In genomic region chr13:54687096-54687495, GRCm38 (mm10) we compare ENCODE assay signal across 8 mouse cellular contexts. TPM values are rescaled to one million over a fixed set of nuclear protein-coding genes. Genes with fewer than 3 reads are reported as not detected.
DNase-seq lines count a peak whose midpoint lies in the region; ATAC-seq and TF ChIP-seq lines count a peak whose summit lies in the region.

No protein-coding gene starts in this region.

- TF ChIP-seq POLR2A in myocyte (IDR thresholded peaks at IDR 0.05; ENCODE audit: insufficient read length, low read depth): no peak

- H3K4me1 ChIP-seq in embryonic facial prominence, embryonic 15.5 days: peaks cover 39% of the 10 kb centered on the region
- H3K4me1 ChIP-seq in heart, embryonic 11.5 days (ENCODE audit: control insufficient read depth, insufficient read depth, low read length): peaks cover 29% of the 10 kb centered on the region
- peaks cover 52% of the 10 kb centered on the region for H3K4me1 ChIP-seq in kidney, embryonic 15.5 days
- H3K4me1 ChIP-seq in liver, embryonic 12.5 days: peaks cover 76% of the 10 kb centered on the region

- under 1% methylated on average over 32 of the region's 35 CpGs for WGBS in embryonic facial prominence, embryonic 15.5 days
- 2% methylated on average over 32 of the region's 35 CpGs for whole genome bisulfite sequencing in heart, embryonic 11.5 days (ENCODE audit: insufficient replicate concordance)
- WGBS in kidney, embryonic 15.5 days: under 1% methylated on average over 32 of the region's 35 CpGs
- WGBS in liver, embryonic 12.5 days (ENCODE audit: insufficient replicate concordance): under 1% methylated on average over 34 of the region's 35 CpGs

- peak overlapping the region; percentile 91 for H3K9ac ChIP-seq in embryonic facial prominence, embryonic 15.5 days
- peak overlapping the region; percentile 96 for H3K9ac ChIP-seq in heart, embryonic 11.5 days (ENCODE audit: low read depth, low read length)
- peak overlapping the region; percentile 99 for H3K9ac ChIP-seq in kidney, embryonic 15.5 days
- H3K9ac ChIP-seq in liver, embryonic 12.5 days: peak overlapping the region; percentile 94

- H3K36me3 ChIP-seq in embryonic facial prominence, embryonic 15.5 days: peaks cover 22% of the 10 kb centered on the region
- H3K36me3 ChIP-seq in heart, embryonic 11.5 days (ENCODE audit: control insufficient read depth, insufficient read depth, low read length): peaks cover 19% of the 10 kb centered on the region
- peaks cover 24% of the 10 kb centered on the region for H3K36me3 ChIP-seq in kidney, embryonic 15.5 days
- peaks cover 37% of the 10 kb centered on the region for H3K36me3 ChIP-seq in liver, embryonic 12.5 days
- no peaks in the 10 kb centered on the region for H3K36me3 ChIP-seq in myocyte (ENCODE audit: control insufficient read depth, insufficient read depth)
- H3K36me3 ChIP-seq in splenic B cell, adult 2 months (ENCODE audit: control insufficient read depth, insufficient read depth, low read length, poor library complexity, severe bottlenecking): peaks cover 13% of the 10 kb centered on the region

- peak; percentile 75 for DNase-seq in 3T3-L1 (ENCODE audit: low read depth, low spot score)
- peak; percentile 89 for DNase-seq in adrenal gland, adult 2 months
- peak; percentile 86 for DNase-seq in splenic B cell, adult 2 months (ENCODE audit: low read depth, low spot score)

- H3K4me3 ChIP-seq in embryonic facial prominence, embryonic 15.5 days (replicated peaks): peak overlapping the region; percentile 98
- peak overlapping the region; percentile 97 for H3K4me3 ChIP-seq in heart, embryonic 11.5 days (ENCODE audit: low read depth, low read length)
- H3K4me3 ChIP-seq in kidney, embryonic 15.5 days (replicated peaks): peak overlapping the region; percentile 98
- peak overlapping the region; percentile 90 for H3K4me3 ChIP-seq in liver, embryonic 12.5 days
- H3K4me3 ChIP-seq in myocyte: peak overlapping the region; percentile 87

- ATAC-seq in embryonic facial prominence, embryonic 15.5 days (ENCODE audit: insufficient number of reproducible peaks, low FRiP score, low TSS enrichment, low read depth): peak; percentile 67
- peak; percentile 60 for ATAC-seq in heart, embryonic 11.5 days (replicated peaks; ENCODE audit: insufficient number of reproducible peaks, low FRiP score, low TSS enrichment)
- peak; percentile 63 for ATAC-seq in kidney, embryonic 15.5 days (replicated peaks; ENCODE audit: low FRiP score)
- ATAC-seq in liver, embryonic 12.5 days: peak; percentile 27

- H3K4me2 ChIP-seq in embryonic facial prominence, embryonic 15.5 days (replicated peaks): peak overlapping the region; percentile 74
- peak overlapping the region; percentile 84 for H3K4me2 ChIP-seq in heart, embryonic 11.5 days
- peak overlapping the region; percentile 62 for H3K4me2 ChIP-seq in kidney, embryonic 15.5 days
- peak overlapping the region; percentile 81 for H3K4me2 ChIP-seq in liver, embryonic 12.5 days
- peak overlapping the region; percentile 87 for H3K4me2 ChIP-seq in myocyte (ENCODE audit: low read depth)

- peak overlapping the region; percentile 53 for H3ac ChIP-seq in myocyte (ENCODE audit: control insufficient read depth, insufficient read length)

- H3K27me3 ChIP-seq in embryonic facial prominence, embryonic 15.5 days: no peaks in the 10 kb centered on the region
- no peaks in the 10 kb centered on the region for H3K27me3 ChIP-seq in heart, embryonic 11.5 days (ENCODE audit: control insufficient read depth, insufficient read depth, low read length)
- no peaks in the 10 kb centered on the region for H3K27me3 ChIP-seq in kidney, embryonic 15.5 days
- no peaks in the 10 kb centered on the region for H3K27me3 ChIP-seq in liver, embryonic 12.5 days (replicated peaks)
- H3K27me3 ChIP-seq in myocyte (ENCODE audit: control insufficient read depth, insufficient read depth, insufficient read length): no peaks in the 10 kb centered on the region
- no peaks in the 10 kb centered on the region for H3K27me3 ChIP-seq in splenic B cell, adult 2 months (ENCODE audit: control insufficient read depth, insufficient read depth, low read length, poor library complexity, severe bottlenecking)

- peak overlapping the region; percentile 99 for H3K27ac ChIP-seq in embryonic facial prominence, embryonic 15.5 days (replicated peaks)
- H3K27ac ChIP-seq in heart, embryonic 11.5 days (ENCODE audit: low read depth, low read length): peak overlapping the region; percentile 98
- H3K27ac ChIP-seq in kidney, embryonic 15.5 days: peak overlapping the region; percentile 99
- peak overlapping the region; percentile 92 for H3K27ac ChIP-seq in liver, embryonic 12.5 days

- peaks cover 69% of the 10 kb centered on the region for H3K79me2 ChIP-seq in myocyte (ENCODE audit: control insufficient read depth, insufficient read depth)

- no peaks in the 10 kb centered on the region for H3K9me3 ChIP-seq in embryonic facial prominence, embryonic 15.5 days (replicated peaks)
- H3K9me3 ChIP-seq in heart, embryonic 11.5 days (replicated peaks; ENCODE audit: control insufficient read depth, low read length): no peaks in the 10 kb centered on the region
- H3K9me3 ChIP-seq in kidney, embryonic 15.5 days (replicated peaks): no peaks in the 10 kb centered on the region
- no peaks in the 10 kb centered on the region for H3K9me3 ChIP-seq in liver, embryonic 12.5 days (replicated peaks)

TF ChIP-seq in myocyte, 11 proteins besides CTCF, POLR2A, EP300 and RAD21:
- no peak for TF ChIP-seq MYOG (IDR thresholded peaks at IDR 0.05; ENCODE audit: control insufficient read depth in 1 of 3, insufficient read depth in 1 of 3, insufficient read length in 2 of 3, low read depth in 2 of 3)
- TF ChIP-seq USF1 (IDR thresholded peaks at IDR 0.05; ENCODE audit: low read depth): peak; percentile 64
- peak; percentile 35 for TF ChIP-seq SRF (IDR thresholded peaks at IDR 0.05; ENCODE audit: control insufficient read depth, insufficient read length, low read depth)
- TF ChIP-seq MAX (IDR thresholded peaks at IDR 0.05; ENCODE audit: low read depth): peak; percentile 88
- peak; percentile 58 for TF ChIP-seq POLR2AphosphoS2 (IDR thresholded peaks at IDR 0.05; ENCODE audit: insufficient read length, low read depth)
- no peak for TF ChIP-seq TCF12 (IDR thresholded peaks at IDR 0.05; ENCODE audit: insufficient read depth, poor library complexity, severe bottlenecking)
- peak in 1 of 3 experiments; percentile 1 for TF ChIP-seq MYOD1 (IDR thresholded peaks at IDR 0.05; ENCODE audit: control insufficient read depth in 1 of 3, insufficient read length in 2 of 3, low read depth in 2 of 3)

RNA-seq across cellular contexts. Expression of gene Rnf44, which starts 6.6 kb away (rescaled TPM):
- 100 to 1,000 TPM; 114 to 119 TPM for total RNA-seq in adrenal gland, adult 2 months (2021)
- 511 and 555 TPM in 2 replicates for polyA plus RNA-seq in adrenal gland, adult 2 months (2012; rRNA removed)
- 60.3 and 68.9 TPM in 2 replicates for polyA plus RNA-seq in embryonic facial prominence, embryonic 15.5 days (2015; fragmentation: Nextera tagmentation; extraction: Ambion mirVana)
- polyA plus RNA-seq in heart, embryonic 11.5 days (2014; fragmentation: Nextera tagmentation; extraction: Ambion mirVana): 70.7 and 75.8 TPM in 2 replicates
- 78.5 and 83.8 TPM in 2 replicates for polyA plus RNA-seq in kidney, embryonic 15.5 days (2015; fragmentation: Nextera tagmentation; extraction: Ambion mirVana)
- 36.8 and 38.4 TPM in 2 replicates for polyA plus RNA-seq in liver, embryonic 12.5 days (2016; fragmentation: Nextera tagmentation; extraction: Ambion mirVana)
- 43.7 TPM for polyA plus RNA-seq in myocyte (2012; fragmentation: generic; extraction: Trizol)

RNA-seq across cellular contexts. Expression of gene Cdhr2, which starts 14.2 kb away (rescaled TPM):
- under 1 TPM in 1 of 2 experiments, not detected in 1; 0.06 TPM for total RNA-seq in adrenal gland, adult 2 months (2021)
- polyA plus RNA-seq in adrenal gland, adult 2 months (2012; rRNA removed): not detected in 2 replicates
- 0.05 TPM in 1 of 2 replicates, not detected in the other for polyA plus RNA-seq in embryonic facial prominence, embryonic 15.5 days (2015; fragmentation: Nextera tagmentation; extraction: Ambion mirVana)
- polyA plus RNA-seq in heart, embryonic 11.5 days (2014; fragmentation: Nextera tagmentation; extraction: Ambion mirVana): 0.04 and 0.24 TPM in 2 replicates
- polyA plus RNA-seq in kidney, embryonic 15.5 days (2015; fragmentation: Nextera tagmentation; extraction: Ambion mirVana): 5.4 TPM in 2 replicates
- polyA plus RNA-seq in liver, embryonic 12.5 days (2016; fragmentation: Nextera tagmentation; extraction: Ambion mirVana): 7.7 and 9.9 TPM in 2 replicates
- not detected for polyA plus RNA-seq in myocyte (2012; fragmentation: generic; extraction: Trizol)

Comparison
In these comparisons a context has a peak if more than half of its experiments do, and no peak if none do; other contexts are left out.
1. Peak in every context shown above with its lines: DNase-seq, ATAC-seq, H3K4me3 ChIP-seq and H3K27ac ChIP-seq.